Mouse (Mus musculus) ovary, adult 10 weeks (tissue): ENCODE measurements around the gene Dicer1. TPM values are rescaled to one million over a fixed set of nuclear protein-coding genes. Genes with fewer than 3 reads are reported as not detected.

ENCODE experiments used
- polyA plus RNA-seq: library from polyadenylated mRNA; stranded (reverse); fragments of 350-450 nt; fragmentation: Illumina TruSeq; extraction: RNeasy Lipid Tissue Mini Kit (QIAGEN cat#74804); gene quantifications from one replicate; pipeline ENCODE4 v1.2.3, GENCODE M21; 2014

The Dicer1 gene
- polyA plus RNA-seq, result 63.2 TPM

DNA sequence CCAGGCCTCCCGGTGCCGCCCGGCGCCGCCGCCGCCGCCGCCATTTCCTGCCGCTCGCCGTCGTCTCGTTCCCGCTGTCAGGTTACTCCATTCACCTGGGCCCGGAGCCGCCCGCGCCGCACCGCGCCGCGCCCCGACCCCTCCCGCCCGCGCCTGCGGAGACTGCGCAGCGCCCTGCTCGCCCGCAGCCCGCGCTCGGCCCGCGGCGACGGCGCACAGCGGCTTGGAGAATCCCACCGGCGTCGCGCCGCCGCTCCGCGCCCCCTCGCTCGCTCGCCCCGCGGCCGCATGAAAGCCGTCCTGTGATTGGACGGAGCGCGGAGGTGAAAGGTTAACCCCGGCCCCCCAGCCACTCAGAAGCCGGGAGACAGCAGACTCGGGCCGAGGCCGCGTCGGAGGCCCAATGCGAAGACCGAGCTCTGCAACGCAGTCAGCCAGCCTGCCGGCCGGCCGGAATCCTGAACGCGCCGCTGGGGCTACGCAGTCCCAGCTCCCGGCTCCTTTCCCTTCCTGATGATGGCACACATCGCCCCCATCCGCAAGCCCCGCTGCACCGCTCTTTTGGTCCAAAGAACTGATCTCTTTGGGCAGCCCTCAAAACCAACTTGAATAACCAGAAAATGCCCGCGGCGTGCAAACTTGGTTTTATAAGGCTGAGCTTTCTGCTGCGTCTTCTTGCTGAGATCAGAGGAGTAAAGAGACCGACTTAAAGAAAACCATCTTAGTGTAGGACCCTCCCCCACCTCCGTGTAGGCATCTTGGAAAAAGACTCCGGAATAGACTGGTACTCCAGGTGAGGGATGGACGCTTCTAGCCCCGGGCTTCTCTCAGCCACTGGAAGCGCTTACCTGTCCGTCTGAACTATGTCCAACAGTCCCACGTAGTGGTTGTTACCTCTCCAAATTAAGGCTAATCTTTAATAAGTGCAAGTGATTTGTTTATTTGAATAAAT, at the start of gene Dicer1:
Gene Dicer1, minus strand, starts transcription at position 139 of the 952 bp plus-strand sequence.

Other genes with a start within 250 kb of the Dicer1 start
- gene Clmn, start 113.1 kb upstream of the Dicer1 start, polyA plus RNA-seq, result 2.4 TPM